Mouse (Mus musculus): ENCODE data around the gene Slbp. TPM values are rescaled to one million over a fixed set of nuclear protein-coding genes. Genes with fewer than 3 reads are reported as not detected.

Gene Slbp
- polyA plus RNA-seq, 1 experiment from 2014 or later, result 252 TPM

- Histone ChIP-seq H3K27ac (no peak overlapping the region), H3K4me1 (0 out of 2 replicates have a peak, but pooled peaks cover under 1% of the 10 kb centered on the region), H3K36me3 (peaks cover 26% of the 10 kb centered on the region), H3K27me3 (no peaks in the 10 kb centered on the region), H3K4me3 (no peak overlapping the region), H3K9me3 (no peaks in the 10 kb centered on the region), H3K9ac (no peak overlapping the region), H3K4me2 (replicated peaks) (no peak overlapping the region)
- 0% methylated on average over 1 of the region's 1 CpGs for WGBS
- no peak for ATAC-seq (ENCODE audit: low FRiP score, low read depth)
Observed at GRCm38 (mm10) chr5:33675964-33676363, 23.6 kb upstream of the Slbp start.

GRCm38 (mm10) chr5:33674439-33674838 is 22.1 kb upstream of the Slbp start:
- Histone ChIP-seq H3K27me3 (no peaks in the 10 kb centered on the region), H3K4me1 (no peaks in the 10 kb centered on the region), H3K9me3 (no peaks in the 10 kb centered on the region), H3K27ac (peak overlapping the region; percentile 63; the same call in 1 of the 2 replicates), H3K9ac (peak overlapping the region; percentile 25; the same call in 1 of the 2 replicates), H3K4me3 (no peak overlapping the region), H3K4me2 (replicated peaks) (no peak overlapping the region), H3K36me3 (peaks cover 41% of the 10 kb centered on the region)
- 80% methylated on average over 3 of the region's 3 CpGs for WGBS
- ATAC-seq (ENCODE audit: low FRiP score, low read depth), result 0 out of 2 replicates have a peak, but pooled peaks have one; percentile 32

GRCm38 (mm10) chr5:33671659-33672058 is 19.3 kb upstream of the Slbp start:
- H3K4me1 ChIP-seq, result no peaks in the 10 kb centered on the region
- no peak overlapping the region for H3K9ac ChIP-seq
- no peak for ATAC-seq (ENCODE audit: low FRiP score, low read depth)
- WGBS, result 85% methylated on average over 5 of the region's 5 CpGs
- H3K36me3 ChIP-seq, result peaks cover 69% of the 10 kb centered on the region
- no peak overlapping the region for H3K27ac ChIP-seq
- H3K4me3 ChIP-seq, result no peak overlapping the region
- H3K4me2 ChIP-seq (replicated peaks), result no peak overlapping the region
- H3K27me3 ChIP-seq, result no peaks in the 10 kb centered on the region
- H3K9me3 ChIP-seq, result no peaks in the 10 kb centered on the region

- no peak for ATAC-seq (ENCODE audit: low FRiP score, low read depth)
- no peak overlapping the region for H3K9ac ChIP-seq
- no peaks in the 10 kb centered on the region for H3K27me3 ChIP-seq
- H3K4me1 ChIP-seq, result no peaks in the 10 kb centered on the region
- H3K36me3 ChIP-seq, result peaks cover 91% of the 10 kb centered on the region
- H3K27ac ChIP-seq, result no peak overlapping the region
- no peaks in the 10 kb centered on the region for H3K9me3 ChIP-seq
- no peak overlapping the region for H3K4me2 ChIP-seq (replicated peaks)
- H3K4me3 ChIP-seq, result no peak overlapping the region
Observed at GRCm38 (mm10) chr5:33668223-33668622, 15.8 kb upstream of the Slbp start.

GRCm38 (mm10) chr5:33658664-33659050 is 6.3 kb upstream of the Slbp start:
- Histone ChIP-seq H3K27me3 (no peaks in the 10 kb centered on the region), H3K36me3 (peaks cover 48% of the 10 kb centered on the region), H3K4me1 (peaks cover 36% of the 10 kb centered on the region), H3K9me3 (no peaks in the 10 kb centered on the region), H3K4me3 (peak overlapping the region; percentile 79), H3K4me2 (replicated peaks) (peak overlapping the region; percentile 95), H3K9ac (peak overlapping the region; percentile 85), H3K27ac (peak overlapping the region; percentile 69; the same call in 1 of the 2 replicates)
- ATAC-seq (ENCODE audit: low FRiP score, low read depth), result no peak
- under 1% methylated on average over 26 of the region's 26 CpGs for WGBS

GRCm38 (mm10) chr5:33657787-33658663 is 5.7 kb upstream of the Slbp start, which contains the start of the genes Tacc3 and Tmem129:
Tacc3 (plus strand) TSS chr5:33658128.
Tmem129 (minus strand) TSS chr5:33658416.
- under 1% methylated on average over 60 of the region's 60 CpGs for WGBS
- peaks cover 50% of the 10 kb centered on the region for H3K36me3 ChIP-seq
- peaks cover 38% of the 10 kb centered on the region for H3K4me1 ChIP-seq
- ATAC-seq (ENCODE audit: low FRiP score, low read depth), result peak; percentile 97
- peak within 1 kb of the TSS; percentile 92 for H3K27ac ChIP-seq
- peak within 1 kb of the TSS; percentile 95 for H3K4me2 ChIP-seq (replicated peaks)
- H3K4me3 ChIP-seq, result peak within 1 kb of the TSS; percentile 79
- no peaks in the 10 kb centered on the region for H3K27me3 ChIP-seq
- H3K9me3 ChIP-seq, result no peaks in the 10 kb centered on the region
- peak within 1 kb of the TSS; percentile 85 for H3K9ac ChIP-seq

GRCm38 (mm10) chr5:33657251-33657786 is 4.9 kb upstream of the Slbp start:
- peak overlapping the region; percentile 82 for H3K9ac ChIP-seq
- WGBS, result under 1% methylated on average over 32 of the region's 32 CpGs

GRCm38 (mm10) chr5:33656739-33657138 is 4.4 kb upstream of the Slbp start:
- Histone ChIP-seq H3K4me1 (peaks cover 42% of the 10 kb centered on the region), H3K36me3 (peaks cover 38% of the 10 kb centered on the region), H3K9me3 (no peaks in the 10 kb centered on the region), H3K27ac (peak overlapping the region; percentile 74), H3K4me3 (peak overlapping the region; percentile 79), H3K9ac (peak overlapping the region; percentile 82), H3K27me3 (no peaks in the 10 kb centered on the region), H3K4me2 (replicated peaks) (peak overlapping the region; percentile 95)
- no peak for ATAC-seq (ENCODE audit: low FRiP score, low read depth)
- 9% methylated on average over 1 of the region's 1 CpGs for WGBS

More at GRCm38 (mm10) chr5:33657251-33657786, 4.9 kb upstream of the Slbp start:
- peak overlapping the region; percentile 95 for H3K4me2 ChIP-seq (replicated peaks)
- ATAC-seq (ENCODE audit: low FRiP score, low read depth), result peak; percentile 17
- no peaks in the 10 kb centered on the region for H3K27me3 ChIP-seq
- peak overlapping the region; percentile 79 for H3K4me3 ChIP-seq
- H3K4me1 ChIP-seq, result peaks cover 42% of the 10 kb centered on the region
- peak overlapping the region; percentile 74 for H3K27ac ChIP-seq
- H3K9me3 ChIP-seq, result no peaks in the 10 kb centered on the region
- peaks cover 43% of the 10 kb centered on the region for H3K36me3 ChIP-seq

GRCm38 (mm10) chr5:33655251-33655840 is 3.0 kb upstream of the Slbp start:
- no peak for ATAC-seq (ENCODE audit: low FRiP score, low read depth)
- H3K9ac ChIP-seq, result peak overlapping the region; percentile 8
- H3K4me1 ChIP-seq, result peaks cover 50% of the 10 kb centered on the region
- no peaks in the 10 kb centered on the region for H3K27me3 ChIP-seq
- no peak overlapping the region for H3K4me3 ChIP-seq
- 90% methylated on average over 10 of the region's 10 CpGs for WGBS
- H3K9me3 ChIP-seq, result no peaks in the 10 kb centered on the region
- peaks cover 28% of the 10 kb centered on the region for H3K36me3 ChIP-seq
- H3K27ac ChIP-seq, result no peak overlapping the region
- no peak overlapping the region for H3K4me2 ChIP-seq (replicated peaks)

GRCm38 (mm10) chr5:33654424-33654823 is 2.0 kb upstream of the Slbp start:
- 91% methylated on average over 13 of the region's 13 CpGs for WGBS
- Histone ChIP-seq H3K36me3 (peaks cover 32% of the 10 kb centered on the region), H3K4me3 (no peak overlapping the region), H3K9me3 (no peaks in the 10 kb centered on the region), H3K4me1 (peaks cover 50% of the 10 kb centered on the region), H3K27me3 (no peaks in the 10 kb centered on the region), H3K4me2 (replicated peaks) (no peak overlapping the region), H3K9ac (peak overlapping the region; percentile 26; the same call in 1 of the 2 replicates), H3K27ac (no peak overlapping the region)
- no peak for ATAC-seq (ENCODE audit: low FRiP score, low read depth)

- H3K9ac ChIP-seq, result peak overlapping the region; percentile 63
- 1% methylated on average over 9 of the region's 9 CpGs for WGBS
- peaks cover 47% of the 10 kb centered on the region for H3K36me3 ChIP-seq
- peak overlapping the region; percentile 81; the same call in 1 of the 2 replicates for H3K27ac ChIP-seq
- H3K9me3 ChIP-seq, result no peaks in the 10 kb centered on the region
- ATAC-seq (ENCODE audit: low FRiP score, low read depth), result peak; percentile 20
- peak overlapping the region; percentile 84 for H3K4me2 ChIP-seq (replicated peaks)
- H3K27me3 ChIP-seq, result no peaks in the 10 kb centered on the region
- peak overlapping the region; percentile 80 for H3K4me3 ChIP-seq
- H3K4me1 ChIP-seq, result peaks cover 46% of the 10 kb centered on the region
Observed at GRCm38 (mm10) chr5:33652783-33653173, 404 bp upstream of the Slbp start.

- H3K27me3 ChIP-seq, result no peaks in the 10 kb centered on the region
- H3K9me3 ChIP-seq, result no peaks in the 10 kb centered on the region
- peak overlapping the region; percentile 93 for H3K27ac ChIP-seq
- H3K4me1 ChIP-seq, result peaks cover 39% of the 10 kb centered on the region
- H3K36me3 ChIP-seq, result peaks cover 58% of the 10 kb centered on the region
- H3K4me2 ChIP-seq (replicated peaks), result peak overlapping the region; percentile 84
- no peak for ATAC-seq (ENCODE audit: low FRiP score, low read depth)
- H3K9ac ChIP-seq, result peak overlapping the region; percentile 88
- WGBS, result 2% methylated on average over 11 of the region's 11 CpGs
- H3K4me3 ChIP-seq, result peak overlapping the region; percentile 80
Observed at GRCm38 (mm10) chr5:33651541-33651920, 843 bp downstream of the Slbp start.
